Mouse (Mus musculus) layer of hippocampus, postnatal 36 days (tissue): ENCODE results near the gene Tas2r144. TPM values are rescaled to one million over a fixed set of nuclear protein-coding genes. Genes with fewer than 3 reads are reported as not detected.

Experiments used
- DNase-seq, 2 experiments: peaks; one replicate each; pipeline ENCODE4 v3.0.0; 2022
- total RNA-seq, 2 experiments: library from RNA; stranded (reverse); gene quantifications; 2 replicates each; pipeline ENCODE4 v1.2.3; 2021

The Tas2r144 gene
- not detected for total RNA-seq

DNA sequence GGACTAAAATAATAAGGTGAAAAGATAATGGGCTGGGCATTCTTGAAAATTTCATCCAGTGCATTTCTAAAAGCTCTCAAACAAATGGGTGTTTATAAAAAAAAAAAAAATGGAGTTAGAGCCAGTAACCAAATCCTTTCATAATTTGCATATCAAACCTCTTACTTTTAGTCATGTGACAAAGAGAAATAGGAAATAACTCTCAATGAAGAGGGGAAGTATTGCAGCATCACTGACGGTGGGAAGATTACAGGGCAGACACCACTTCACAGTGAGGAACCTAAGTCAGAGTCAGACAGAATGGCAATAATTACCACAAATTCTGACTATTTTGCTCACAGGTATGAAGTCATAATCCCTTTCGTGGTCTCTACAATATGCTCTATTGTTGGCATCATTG, at the start of gene Tas2r144:
TSS of gene Tas2r144 (plus strand) at position 301 of the 400 bp plus-strand sequence.
- no peak for DNase-seq

DNA sequence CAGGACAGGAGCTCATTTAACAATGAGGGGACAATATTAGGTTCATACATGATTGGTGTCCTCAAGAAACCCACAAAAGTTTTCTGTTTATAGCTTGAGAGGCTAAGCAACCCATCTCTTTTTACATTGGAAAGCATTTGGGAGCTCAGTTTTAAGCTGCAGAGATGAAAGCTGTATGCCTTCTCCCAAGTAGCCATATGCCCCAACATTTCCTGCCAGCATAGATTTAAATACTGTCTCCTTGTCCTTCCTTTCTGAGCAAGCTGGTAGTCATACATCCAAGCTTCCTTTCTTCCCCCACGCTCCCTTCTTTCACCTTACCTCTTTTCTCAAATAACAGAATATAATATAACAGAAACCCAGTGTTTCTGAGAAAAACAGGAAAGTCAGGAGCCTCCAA, 32.7 kb upstream of the Tas2r144 start:
- no peak for DNase-seq

DNA sequence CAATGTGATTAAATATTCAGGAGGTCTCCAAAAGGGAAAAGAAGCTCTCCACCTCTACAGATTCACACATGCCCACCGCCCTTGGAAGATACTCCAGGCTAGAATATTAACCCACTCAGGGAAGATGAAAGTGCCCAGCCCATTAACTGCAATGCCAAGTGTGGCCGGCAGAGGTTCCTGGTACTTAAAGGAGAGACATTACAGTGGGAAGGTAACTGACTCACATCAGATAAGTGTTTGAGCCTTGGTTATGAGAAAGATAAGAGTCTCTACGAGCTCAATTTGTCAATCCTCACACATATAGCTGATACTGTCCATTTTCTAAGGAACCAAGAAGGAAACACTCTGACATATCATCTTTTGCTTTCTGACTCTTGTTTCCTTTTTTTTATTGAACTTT, 28.9 kb upstream of the Tas2r144 start:
- no peak for DNase-seq

DNA sequence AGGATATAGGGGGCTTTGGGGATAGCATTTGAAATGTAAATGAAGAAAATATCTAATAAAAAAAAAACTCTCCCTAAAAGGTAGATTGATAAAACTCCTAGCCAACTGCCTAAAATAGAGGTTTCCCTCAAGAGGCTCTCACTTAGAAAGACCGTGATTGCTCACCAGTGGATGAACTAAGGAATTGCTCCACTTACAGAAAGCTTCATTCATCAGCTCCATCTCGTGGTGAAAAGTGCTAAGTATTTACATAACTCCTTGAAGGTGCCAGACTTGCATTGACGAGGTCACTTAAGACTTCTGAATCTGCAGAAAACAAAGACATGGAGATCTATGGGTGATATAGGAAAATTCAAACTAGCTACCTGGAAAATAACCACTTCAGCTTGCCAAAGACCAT, 17.4 kb upstream of the Tas2r144 start:
- no peak for DNase-seq

DNA sequence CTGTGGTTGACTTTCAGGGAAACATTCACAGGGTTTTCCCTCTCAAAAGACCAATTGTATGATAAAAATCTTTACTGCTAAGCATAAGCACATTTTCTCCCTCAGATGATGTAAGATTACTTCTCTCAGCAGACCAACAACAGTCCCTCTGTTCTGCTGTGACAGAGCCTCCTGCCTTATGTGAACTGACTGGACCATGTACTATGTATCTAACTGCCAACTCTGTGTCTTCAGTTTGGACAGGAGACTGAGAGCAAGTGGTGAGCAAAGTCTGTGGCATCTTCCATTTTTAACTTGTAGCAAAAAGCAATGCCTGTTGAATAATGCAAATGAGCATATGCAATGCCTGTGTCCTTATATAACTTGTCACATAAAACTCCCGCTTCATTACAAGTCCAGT, 15.6 kb upstream of the Tas2r144 start:
- DNase-seq = no peak

DNA sequence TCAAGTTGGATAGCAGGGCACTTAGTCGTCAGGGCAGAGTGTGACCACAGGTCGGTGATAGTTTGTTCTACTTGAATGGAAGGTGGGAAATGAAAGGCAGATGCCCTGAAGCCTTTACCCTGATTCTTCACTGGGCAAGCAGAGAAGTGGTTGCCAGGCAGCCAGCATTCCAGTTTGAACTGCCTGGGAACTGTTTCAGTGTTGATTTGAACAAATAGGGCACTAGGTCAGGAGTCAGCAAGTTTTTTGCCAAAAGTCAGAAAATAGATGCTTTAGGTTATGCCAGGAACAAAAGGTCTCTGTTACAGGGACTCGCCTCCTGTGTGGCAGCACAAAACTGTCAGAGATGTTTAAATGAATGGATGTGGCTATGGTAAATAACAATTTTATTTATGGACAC, 7.2 kb downstream of the Tas2r144 start:
- no peak for DNase-seq

DNA sequence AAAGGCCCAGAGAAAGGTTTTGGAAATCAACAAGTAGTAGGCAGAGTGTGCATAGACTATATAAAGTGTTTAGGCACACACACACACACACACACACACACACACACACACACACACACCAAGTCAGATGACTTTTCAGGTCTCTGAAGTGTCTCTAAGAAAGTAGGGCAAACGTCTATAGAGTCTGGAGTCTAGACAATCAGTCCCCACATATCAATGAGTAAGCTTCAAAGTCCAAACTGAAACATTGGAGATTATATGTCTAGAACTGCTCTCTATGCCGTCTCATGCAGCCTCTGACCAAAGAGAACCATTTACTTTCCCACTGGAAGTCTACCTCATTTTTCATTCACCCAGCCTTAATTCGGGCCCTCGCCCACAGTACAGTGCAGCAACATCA, 9.9 kb downstream of the Tas2r144 start:
- no peak for DNase-seq

DNA sequence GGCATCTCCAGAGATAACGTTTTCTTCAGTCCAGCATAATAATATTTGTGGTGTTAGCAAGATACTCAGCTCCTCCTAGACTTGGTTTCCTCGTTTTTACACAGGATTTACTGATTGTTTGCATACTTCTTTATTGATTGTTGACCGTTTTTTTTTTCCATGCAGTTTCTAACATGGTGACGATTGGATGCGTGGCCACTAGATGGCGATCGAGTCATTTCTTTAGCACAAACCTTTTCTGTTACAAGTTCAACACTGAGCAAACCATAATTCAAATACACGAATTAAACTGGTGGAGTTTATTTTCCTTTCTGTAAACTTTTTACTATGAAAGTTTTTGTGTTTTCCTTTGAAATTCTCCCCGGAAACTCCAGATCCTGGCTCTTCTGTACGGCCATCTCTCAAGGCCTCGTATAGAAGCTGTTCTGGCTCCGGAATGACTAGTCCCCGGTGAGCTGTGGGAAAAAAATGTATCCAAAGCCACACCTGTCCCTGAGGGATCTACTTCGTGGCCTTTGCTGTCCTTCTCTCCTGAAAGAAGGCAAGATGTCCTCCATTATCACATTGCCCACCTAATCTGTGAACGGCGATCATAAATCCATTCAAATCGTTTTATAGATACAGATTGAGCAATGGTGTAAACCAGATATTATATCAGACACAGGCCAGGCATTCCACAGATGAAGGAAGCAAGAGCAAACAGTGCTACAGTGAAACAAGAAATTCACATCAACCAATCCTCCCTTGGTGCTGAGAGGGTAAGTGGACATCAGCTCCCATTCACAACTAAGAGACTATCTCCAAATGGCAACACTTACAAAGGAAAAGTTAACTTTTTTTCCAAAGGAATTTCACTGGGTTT, 12.3 kb downstream of the Tas2r144 start:
- peak; percentile 41 to 44 for DNase-seq

DNA sequence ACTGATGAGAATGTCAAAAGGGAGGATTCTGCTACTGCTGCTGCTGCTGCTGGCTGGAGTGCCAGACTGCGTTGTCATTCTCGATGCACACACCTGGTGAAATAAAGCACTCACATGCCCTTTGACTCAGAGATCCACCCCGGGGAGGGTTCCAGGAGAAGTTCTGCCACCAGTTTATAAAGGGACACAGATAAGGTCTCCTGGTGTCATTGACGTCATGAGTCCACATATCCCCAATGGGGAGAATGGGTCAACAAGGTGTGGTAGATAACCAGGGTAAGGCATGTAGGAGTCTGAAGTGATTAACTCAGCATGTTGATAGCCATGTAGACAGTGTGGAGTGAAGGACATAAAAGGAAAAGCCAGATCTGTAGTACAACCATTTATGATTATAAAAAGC, 14.5 kb downstream of the Tas2r144 start:
- no peak for DNase-seq

DNA sequence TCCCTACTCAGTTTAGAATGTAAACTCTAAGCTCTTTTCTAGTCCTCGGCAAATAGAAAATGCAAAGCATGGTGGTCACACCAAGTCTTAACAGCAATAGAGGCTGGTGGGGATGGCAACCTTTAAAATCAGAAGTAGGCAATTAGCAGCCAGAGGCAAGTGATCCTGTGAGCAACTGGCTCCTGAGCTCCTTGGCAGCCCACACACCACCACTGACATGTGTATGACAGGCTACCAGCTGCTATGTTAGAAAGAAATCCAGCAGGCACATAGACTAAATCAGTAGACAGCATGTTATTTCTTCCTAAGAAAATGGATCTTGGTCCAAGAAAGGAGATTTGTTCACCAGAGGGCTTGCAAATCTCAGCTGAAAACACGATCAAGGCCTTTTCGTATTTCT, 16.1 kb downstream of the Tas2r144 start:
- DNase-seq = no peak

DNA sequence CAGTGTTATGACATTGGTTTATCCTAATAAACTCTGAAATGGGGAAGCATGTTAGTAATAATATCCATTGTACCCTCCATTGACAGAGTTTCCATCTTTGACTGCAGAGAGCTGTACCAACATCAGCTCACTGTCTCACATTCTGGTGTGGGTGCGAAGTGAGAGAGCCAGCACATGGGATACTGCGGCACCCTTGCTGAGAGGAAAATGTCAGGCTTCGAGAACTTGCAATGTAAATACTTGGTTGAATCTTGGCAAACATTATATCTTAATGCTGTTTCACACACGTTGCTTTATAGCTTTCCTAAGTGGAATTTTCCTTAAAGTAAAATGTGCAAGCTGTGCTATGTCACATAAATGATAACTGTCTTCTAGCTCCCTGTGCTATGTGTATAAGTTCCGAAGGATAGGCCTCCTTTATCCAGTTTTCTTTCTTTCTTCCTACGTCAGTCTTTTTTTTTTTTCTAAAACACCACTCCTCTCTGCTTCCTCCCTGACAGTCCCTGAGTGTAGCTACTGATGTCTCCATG, 22.2 kb downstream of the Tas2r144 start:
- no peak for DNase-seq

DNA sequence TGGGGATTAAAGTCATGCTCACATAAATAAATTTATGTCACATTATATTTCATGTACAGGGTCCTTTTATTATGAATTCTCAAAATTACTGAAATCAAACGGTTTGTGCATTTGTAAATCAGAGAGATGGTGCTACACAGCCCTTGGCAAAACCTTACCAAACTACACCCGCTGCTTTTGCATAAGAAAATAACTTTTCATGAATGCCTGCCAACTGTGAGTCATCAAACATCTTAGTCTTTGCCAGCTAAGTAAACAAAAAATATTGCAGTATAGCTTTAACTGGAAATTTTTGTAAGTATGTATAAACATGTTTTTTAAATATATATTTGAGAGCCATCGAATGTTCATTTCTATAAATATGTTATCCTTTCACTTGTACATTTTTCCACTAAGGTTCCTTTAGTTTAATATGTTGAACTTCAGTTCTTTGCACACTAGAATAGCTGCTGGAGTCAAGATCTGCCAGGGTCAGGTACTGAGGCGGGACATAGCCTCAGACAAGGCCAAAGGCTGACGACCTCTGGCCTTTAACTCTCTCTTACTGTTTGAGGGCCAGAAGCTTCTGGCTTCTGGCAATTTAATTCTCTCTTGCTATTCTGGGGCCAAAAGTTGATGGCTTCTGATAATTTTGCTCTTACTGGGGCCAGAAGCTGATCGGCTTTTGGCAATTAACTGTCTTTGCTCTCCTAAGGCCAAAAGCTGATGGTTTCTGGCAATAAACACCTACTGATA, 26.4 kb downstream of the Tas2r144 start:
- no peak for DNase-seq

DNA sequence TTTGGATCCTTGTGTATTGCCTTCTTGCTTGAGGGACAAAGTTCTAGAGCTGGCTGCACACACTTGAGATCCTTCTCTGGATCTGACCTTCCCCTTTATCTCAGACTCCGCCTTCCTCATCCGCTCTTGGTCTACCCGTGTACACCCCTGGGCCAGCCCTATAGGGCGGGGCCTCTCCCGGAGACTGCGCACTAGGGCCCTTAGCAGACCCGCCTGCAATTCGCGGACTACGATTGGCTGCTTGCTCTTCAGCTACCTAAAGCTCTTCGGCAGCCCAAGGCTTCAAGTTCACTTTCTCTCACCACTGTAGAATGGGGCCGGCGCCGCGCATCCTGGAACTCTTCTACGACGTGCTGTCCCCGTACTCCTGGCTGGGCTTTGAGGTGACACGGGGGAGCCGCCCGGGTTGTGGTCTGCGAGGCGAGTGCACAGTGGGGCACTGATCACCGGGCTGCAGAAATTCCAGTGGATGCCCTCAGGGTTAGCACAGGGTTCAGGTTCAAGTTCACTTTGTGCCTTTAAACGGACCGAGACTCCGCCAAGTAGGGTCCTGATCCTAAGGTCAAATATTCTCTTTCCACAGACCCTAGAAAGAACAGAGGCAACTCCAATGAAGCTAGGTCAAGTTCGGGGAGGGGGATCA, 30.7 kb downstream of the Tas2r144 start, which contains the start of gene Gstk1:
TSS of gene Gstk1 (plus strand) at position 225 of the 643 bp plus-strand sequence.
- peak; percentile 48 to 62 for DNase-seq

DNA sequence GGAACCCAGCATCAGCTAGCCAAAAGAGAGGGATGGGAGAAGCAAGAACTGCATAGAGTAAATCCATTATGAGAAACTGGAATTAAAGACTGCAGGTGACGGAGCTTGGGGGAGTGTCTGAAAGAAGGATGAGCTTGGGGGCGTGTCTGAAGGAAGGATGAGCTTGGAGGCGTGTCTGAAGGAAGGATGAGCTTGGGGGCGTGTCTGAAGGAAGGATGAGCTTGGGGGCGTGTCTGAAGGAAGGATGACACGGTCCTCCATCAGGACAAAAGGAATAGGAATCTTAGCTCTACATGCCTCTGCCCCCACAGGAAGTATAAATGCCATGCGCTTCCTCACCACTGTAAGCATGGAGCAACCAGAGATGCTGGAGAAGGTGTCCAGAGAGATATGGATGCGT, 32.0 kb downstream of the Tas2r144 start:
- DNase-seq = no peak

DNA sequence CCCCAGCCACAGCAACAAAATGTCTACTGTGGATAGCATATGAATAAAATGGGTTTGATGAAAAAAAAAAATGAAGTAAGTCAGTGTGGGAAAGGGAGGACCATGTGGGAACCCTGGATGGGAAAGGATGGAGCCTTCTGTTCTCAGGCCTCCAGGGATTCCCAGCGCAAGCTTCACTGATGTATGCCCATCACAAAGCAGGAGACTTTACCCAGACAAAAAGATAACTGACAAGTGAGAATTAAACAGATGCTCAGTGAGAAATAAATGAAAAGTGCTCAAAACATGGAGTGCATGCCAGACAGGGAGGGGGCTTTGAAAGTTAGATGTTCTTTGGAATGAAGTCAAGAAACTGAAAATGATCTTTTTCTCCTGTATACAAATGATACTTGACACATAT, 32.9 kb downstream of the Tas2r144 start:
- no peak for DNase-seq

DNA sequence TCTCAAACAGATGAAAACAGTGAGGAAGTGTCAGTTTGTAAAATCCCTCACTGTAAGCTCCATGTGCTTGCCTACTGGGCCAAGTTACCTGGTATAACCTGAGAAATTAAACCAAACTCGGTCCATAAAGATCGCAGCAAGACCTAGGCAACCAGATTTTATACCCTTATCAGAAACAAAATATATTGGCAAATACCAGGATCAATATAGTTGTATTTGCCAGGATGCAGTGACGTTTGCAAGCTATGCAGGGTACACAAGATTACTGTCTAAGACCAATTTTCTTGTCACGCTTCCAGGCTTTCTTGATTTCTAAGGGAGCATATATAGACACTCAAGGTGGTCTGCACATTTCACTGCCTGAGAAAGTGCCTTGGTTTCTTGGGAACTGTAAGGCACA, 36.7 kb downstream of the Tas2r144 start:
- DNase-seq = no peak

DNA sequence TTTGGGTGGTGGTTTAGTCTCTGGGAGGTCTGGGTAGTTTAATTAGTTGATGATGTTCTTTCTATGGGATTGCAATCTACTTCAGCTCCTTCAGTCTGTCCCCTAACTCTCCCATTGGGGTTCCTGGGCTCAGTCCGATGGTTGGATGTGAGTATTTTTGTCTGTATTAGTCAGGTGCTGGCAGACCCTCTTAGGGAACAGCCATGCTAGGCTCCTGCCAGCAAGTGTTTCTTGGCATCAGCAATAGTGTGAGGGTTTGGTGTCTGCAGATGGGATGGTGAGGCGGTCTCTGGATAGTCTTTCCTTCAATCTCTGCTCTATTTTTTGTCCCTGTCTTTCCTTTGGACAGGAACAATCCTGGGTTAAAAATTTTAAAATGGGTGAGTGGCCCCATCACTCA, 38.0 kb downstream of the Tas2r144 start:
- no peak for DNase-seq

DNA sequence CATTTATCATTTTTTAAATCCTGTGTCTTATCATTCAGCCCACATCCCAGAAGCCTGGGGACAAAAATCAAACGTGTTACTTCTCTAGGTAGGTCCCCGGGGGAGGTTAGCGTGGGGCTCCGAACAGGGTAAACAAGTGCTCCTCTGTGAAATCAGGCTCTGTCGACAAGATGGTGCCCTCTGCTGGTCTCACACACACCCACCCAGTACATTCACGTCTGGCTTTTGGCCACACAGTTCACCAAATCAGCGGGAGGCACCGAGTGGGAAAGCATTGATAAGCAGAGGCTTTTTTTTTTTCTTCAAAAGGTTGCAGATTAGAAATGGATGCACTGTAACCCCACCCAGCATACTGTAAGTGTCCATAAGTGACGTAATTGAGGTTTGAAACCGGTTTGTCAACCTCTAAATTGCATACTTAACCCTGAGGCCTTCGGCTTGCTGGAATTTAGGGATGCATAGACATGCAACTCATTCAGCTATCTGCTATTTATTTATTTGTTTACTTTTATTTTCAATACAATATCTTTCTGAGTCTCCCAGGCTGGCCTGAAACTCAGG, 42.3 kb downstream of the Tas2r144 start:
- DNase-seq = peak; percentile 36 to 41

DNA sequence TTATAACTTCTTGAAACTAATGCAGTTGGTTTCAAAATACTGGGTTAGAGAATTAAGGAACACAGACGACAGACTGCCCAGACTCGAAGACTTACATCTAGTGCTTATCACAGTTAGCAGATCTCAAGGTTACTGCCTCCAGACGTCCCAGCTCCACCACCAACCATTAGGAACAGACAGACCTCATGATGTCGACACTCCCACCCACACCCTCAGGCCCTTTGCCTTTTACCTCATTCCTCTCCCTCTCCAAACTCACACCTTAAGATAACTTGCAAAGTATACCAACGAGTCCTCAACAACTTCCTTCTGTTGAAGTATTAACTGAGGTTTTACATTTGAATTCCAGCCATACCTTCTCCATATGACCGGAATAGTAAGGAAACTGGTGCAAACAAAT, 45.3 kb downstream of the Tas2r144 start:
- no peak for DNase-seq

DNA sequence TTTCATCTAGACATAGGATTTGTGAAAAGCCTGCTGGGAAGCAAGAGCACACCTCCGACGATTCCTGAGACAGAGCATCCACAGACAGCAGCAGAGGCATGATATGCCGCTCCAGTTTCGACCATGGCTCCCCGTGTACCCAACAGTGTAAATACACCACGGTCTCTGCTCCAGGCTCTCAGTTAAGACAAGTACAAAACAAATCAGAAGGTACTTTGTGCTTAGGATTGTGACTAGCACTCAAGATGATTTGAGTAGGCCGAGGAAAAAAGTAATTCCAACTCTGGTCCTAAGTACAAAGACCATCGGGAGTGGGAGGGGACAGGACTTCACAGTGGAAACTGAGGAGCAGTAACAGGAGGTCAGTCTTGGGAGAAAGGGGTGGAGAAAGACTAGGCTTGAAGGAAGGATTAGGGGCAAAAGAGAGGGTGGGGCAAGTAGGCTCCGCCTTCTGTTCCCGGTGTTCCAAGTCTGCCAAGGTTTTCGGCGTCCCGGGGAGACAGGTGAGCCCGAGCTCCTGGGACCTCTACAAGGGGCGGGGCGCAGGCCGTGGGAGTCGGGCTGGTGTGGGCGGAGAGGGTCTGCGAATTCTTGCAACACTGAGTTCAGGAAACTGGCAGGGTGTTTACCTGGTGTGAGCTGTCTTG, 46.5 kb downstream of the Tas2r144 start, which contains the start of gene Tmem139:
TSS of gene Tmem139 (plus strand) at position 447 of the 647 bp plus-strand sequence.
- no peak for DNase-seq

DNA sequence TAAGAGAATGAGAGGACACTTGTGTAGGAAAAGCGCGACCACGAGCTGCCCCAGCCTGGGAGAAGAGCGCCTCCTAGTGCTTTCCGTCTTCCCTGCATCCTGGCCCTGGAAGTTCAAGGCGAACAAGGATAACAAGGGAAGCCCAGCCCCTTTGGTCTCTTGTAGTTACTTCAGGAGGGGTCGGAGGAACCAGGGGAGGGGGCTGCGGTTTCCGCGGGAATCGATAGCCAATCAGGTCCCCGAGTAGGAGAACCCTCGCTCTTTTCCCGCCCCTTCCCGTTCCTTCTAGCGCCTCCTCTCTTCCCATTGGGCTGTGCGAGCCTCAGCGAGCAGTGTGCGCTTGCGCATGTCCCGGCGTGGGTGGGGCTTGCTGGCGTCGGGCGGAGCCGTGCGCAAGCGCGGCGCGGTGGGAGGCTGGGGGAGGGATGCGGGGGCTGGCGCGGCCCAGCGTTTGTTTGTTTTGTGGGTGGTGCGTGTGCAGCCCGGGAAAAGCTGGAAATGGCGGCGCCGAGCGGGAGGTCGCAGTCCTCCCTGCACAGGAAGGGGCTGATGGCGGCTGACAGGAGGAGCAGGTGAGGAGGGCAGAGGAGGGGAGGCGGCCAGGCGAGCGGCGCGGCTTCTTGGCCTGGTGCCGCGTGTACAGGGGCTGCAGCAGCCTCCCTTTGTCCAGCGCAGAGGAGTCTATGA, 49.6 kb downstream of the Tas2r144 start, which contains the start of gene Casp2:
TSS of gene Casp2 (plus strand) at position 360 of the 687 bp plus-strand sequence.
- DNase-seq = peak; percentile 98
